13 mouse cellular contexts compared by ENCODE assay signal in the genomic region with DNA sequence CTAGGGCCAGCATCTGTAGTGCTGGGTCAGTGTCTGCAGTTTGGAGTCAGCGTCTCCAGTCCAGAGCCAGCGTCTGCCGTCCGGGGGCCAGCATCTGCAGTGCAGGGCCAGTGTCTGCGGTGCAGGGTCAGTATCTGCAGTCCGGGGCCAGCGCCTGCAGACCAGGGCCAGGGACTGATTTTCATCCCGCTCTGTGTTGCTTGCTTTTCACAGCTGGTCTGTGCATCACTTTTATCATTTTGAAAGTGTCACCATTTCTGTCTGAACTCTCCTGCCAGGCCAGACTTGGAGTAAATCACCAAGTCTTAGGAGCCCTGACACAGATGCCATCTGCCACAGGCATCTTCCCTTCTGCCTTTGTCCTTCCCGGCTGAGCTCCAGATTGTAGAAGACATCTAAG.
"Had no signal": no experiment of that assay in that cellular context is flagged by ENCODE, and none has a peak within 500 bp of the region (broad histone marks: within the 10 kb centered on the region; RNA-seq: fewer than 3 reads in every experiment).

No protein-coding gene starts in this region.

- H3K36me3 ChIP-seq: liver, embryonic 15.5 days; midbrain, embryonic 13.5 days; neural tube, embryonic 12.5 days had no signal

- H3K4me3 ChIP-seq: liver, embryonic 15.5 days; megakaryocyte, embryonic 14.5 days; midbrain, embryonic 13.5 days; neural tube, embryonic 12.5 days had no signal

- H3K27me3 ChIP-seq: liver, embryonic 15.5 days; midbrain, embryonic 13.5 days; neural tube, embryonic 12.5 days had no signal

- H3K27ac ChIP-seq: liver, embryonic 15.5 days; macrophage; midbrain, embryonic 13.5 days; neural tube, embryonic 12.5 days had no signal

- H3K9ac ChIP-seq: liver, embryonic 15.5 days; midbrain, embryonic 13.5 days; neural tube, embryonic 12.5 days had no signal

- ATAC-seq: inflammation-experienced regulatory T-cells, adult 6 months; intestine, postnatal 0 days; midbrain, embryonic 13.5 days had no signal

- H3K9me3 ChIP-seq: liver, embryonic 15.5 days; megakaryocyte, embryonic 14.5 days; midbrain, embryonic 13.5 days; neural tube, embryonic 12.5 days had no signal

- DNase-seq: kidney, adult 8-10 months; kidney, postnatal 25 days; left cerebral cortex, postnatal 4 days; right cerebral cortex, postnatal 14 days; thymus, postnatal 36 days had no signal

- H3K4me2 ChIP-seq: liver, embryonic 11.5 days; liver, embryonic 15.5 days; midbrain, embryonic 13.5 days; neural tube, embryonic 12.5 days had no signal
